Comparison of ENCODE assay signal across 9 mouse cellular contexts in the genomic region with DNA sequence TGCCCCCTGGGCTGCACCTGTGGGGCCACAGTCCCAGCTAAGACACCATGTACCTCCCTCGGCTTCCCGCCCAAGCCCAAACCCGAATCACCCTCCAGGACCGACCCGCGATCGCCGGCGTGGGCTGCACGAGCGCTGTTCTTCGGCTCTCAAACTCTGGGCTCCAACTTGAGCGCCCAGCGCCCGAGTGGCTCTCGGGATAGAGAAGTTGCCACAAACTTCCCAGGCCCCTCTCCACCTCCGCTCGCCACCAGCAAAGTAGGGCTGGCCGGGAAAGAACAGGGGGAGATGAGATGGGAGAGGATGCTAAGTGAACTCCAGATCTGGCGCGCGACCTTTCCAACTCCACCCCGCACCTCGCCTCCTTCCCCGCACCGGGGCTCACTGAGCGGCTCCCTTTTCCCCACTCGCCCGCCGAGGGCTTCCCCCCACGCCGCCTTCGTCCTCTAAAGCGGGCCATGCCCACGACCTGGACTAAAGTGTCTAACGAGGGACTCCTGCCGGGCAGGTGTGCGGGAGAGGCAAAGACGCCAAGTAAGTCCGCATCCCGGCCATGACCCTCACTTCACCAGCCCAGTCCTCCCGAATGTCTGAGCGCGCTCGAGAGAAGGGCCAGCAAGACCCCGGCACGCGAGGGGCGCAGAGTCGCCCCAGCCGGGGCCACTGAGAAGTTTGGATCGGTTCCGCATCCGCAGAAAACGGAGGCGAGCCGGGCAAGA. TPM values are rescaled to one million over a fixed set of nuclear protein-coding genes. Genes with fewer than 3 reads are reported as not detected.
DNase-seq lines count a peak whose midpoint lies in the region; ATAC-seq lines count a peak whose summit lies in the region.
"Had no signal": no experiment of that assay in that cellular context is flagged by ENCODE, and none has a peak within 500 bp of the region (broad histone marks: within the 10 kb centered on the region; RNA-seq: fewer than 3 reads in every experiment).

No protein-coding gene starts in this region.

- no peak overlapping the region for H3K27ac ChIP-seq in heart, embryonic 14.5 days (replicated peaks in 1 of 2; ENCODE audit: control insufficient read depth in 1 of 2, insufficient read depth in 1 of 2, low read depth in 2 of 2, low read length in 2 of 2)
- H3K27ac ChIP-seq in limb, embryonic 12.5 days, result no peak overlapping the region

- DNase-seq in B cell, adult 2 months, result peak; percentile 69 to 75
- peak; percentile 41 to 46 for DNase-seq in cerebellum, postnatal 10 days
- peak; percentile 70 for DNase-seq in neural tube, embryonic 10.5 days (ENCODE audit: extremely low spot score, low spot score)
- DNase-seq in right cerebral cortex, adult 18-20 months, result no peak

- H3K36me3 ChIP-seq in erythroblast, embryonic 14.5 days (ENCODE audit: control insufficient read depth), result no peaks in the 10 kb centered on the region
- no peaks in the 10 kb centered on the region for H3K36me3 ChIP-seq in heart, embryonic 14.5 days (ENCODE audit: control insufficient read depth, insufficient read depth, low read length)
- no peaks in the 10 kb centered on the region for H3K36me3 ChIP-seq in limb, embryonic 12.5 days

- peak overlapping the region; percentile 26 for H3K4me3 ChIP-seq in erythroblast, embryonic 14.5 days (replicated peaks)
- H3K4me3 ChIP-seq in heart, embryonic 14.5 days (ENCODE audit: control insufficient read depth in 1 of 2, insufficient read depth in 1 of 2, low read depth in 1 of 2, low read length in 2 of 2), result peak overlapping the region; percentile 73 to 76
- peak overlapping the region; percentile 72 for H3K4me3 ChIP-seq in limb, embryonic 12.5 days (replicated peaks)

- WGBS in heart, embryonic 14.5 days, result under 1% methylated on average over 57 of the region's 57 CpGs
- WGBS in limb, embryonic 12.5 days, result under 1% methylated on average over 57 of the region's 57 CpGs

- H3K4me2 ChIP-seq in heart, embryonic 14.5 days (ENCODE audit: low read length), result peak overlapping the region; percentile 100
- peak overlapping the region; percentile 98 for H3K4me2 ChIP-seq in limb, embryonic 12.5 days

- no peaks in the 10 kb centered on the region for H3K9me3 ChIP-seq in erythroblast, embryonic 14.5 days (ENCODE audit: control insufficient read depth, low read length)
- no peaks in the 10 kb centered on the region for H3K9me3 ChIP-seq in heart, embryonic 14.5 days (ENCODE audit: control insufficient read depth, low read length)
- H3K9me3 ChIP-seq in limb, embryonic 12.5 days, result no peaks in the 10 kb centered on the region

- no peak for ATAC-seq in erythroblast, adult 5-6 weeks (replicated peaks; ENCODE audit: low FRiP score, poor library complexity, severe bottlenecking)
- no peak for ATAC-seq in heart, embryonic 14.5 days (ENCODE audit: insufficient number of reproducible peaks, insufficient read depth, low FRiP score, low read depth)
- ATAC-seq in limb, embryonic 12.5 days (ENCODE audit: insufficient number of reproducible peaks, insufficient read depth, low FRiP score, low TSS enrichment, low read depth), result peak; percentile 38; the same call in 1 of the 2 replicates

- no peaks in the 10 kb centered on the region; the same call in 1 of the 2 replicates for H3K4me1 ChIP-seq in erythroblast, embryonic 14.5 days (ENCODE audit: control insufficient read depth)
- peaks cover 0 to 12% of the 10 kb centered on the region in 2 experiments; a peak in 2 of 4 replicates for H3K4me1 ChIP-seq in heart, embryonic 14.5 days (ENCODE audit: control insufficient read depth in 2 of 2, insufficient read depth in 2 of 2, low read length in 2 of 2)
- H3K4me1 ChIP-seq in limb, embryonic 12.5 days (replicated peaks), result peaks cover 21% of the 10 kb centered on the region

- peaks cover 76% of the 10 kb centered on the region for H3K27me3 ChIP-seq in erythroblast, embryonic 14.5 days (ENCODE audit: control insufficient read depth)
- peaks cover 65% of the 10 kb centered on the region for H3K27me3 ChIP-seq in heart, embryonic 14.5 days (ENCODE audit: control insufficient read depth, insufficient read depth, low read length)
- peaks cover 68% of the 10 kb centered on the region for H3K27me3 ChIP-seq in limb, embryonic 12.5 days
- H3K27me3 ChIP-seq: CH12.LX had no signal

- peak overlapping the region; percentile 75 for H3K9ac ChIP-seq in heart, embryonic 14.5 days (ENCODE audit: low read length)
- peak overlapping the region; percentile 71 for H3K9ac ChIP-seq in limb, embryonic 12.5 days (replicated peaks)

RNA-seq across cellular contexts. Expression of a gene that starts 1.2 kb away (rescaled TPM):
- 0.03 TPM in 1 of 2 replicates, not detected in the other for polyA plus RNA-seq in erythroblast, embryonic 14.5 days (2012)
- 13.4 and 28.6 TPM in 2 replicates for total RNA-seq in erythroblast, adult 5-6 weeks (2015; ENCODE audit: low replicate concordance)
- total RNA-seq in erythroblast, adult 5-6 weeks (2017; ENCODE audit: low replicate concordance), result 1.4 and 3.3 TPM in 2 replicates
- polyA plus RNA-seq in heart, embryonic 14.5 days (2014; fragmentation: Nextera tagmentation; extraction: Ambion mirVana), result 11.7 and 12.2 TPM in 2 replicates
- 18.2 and 19.5 TPM in 2 replicates for polyA plus RNA-seq in limb, embryonic 12.5 days (2016; fragmentation: Nextera tagmentation; extraction: Ambion mirVana)
- total RNA-seq: CH12.LX had no signal

Comparison
In these comparisons a context has a peak if more than half of its experiments do, and no peak if none do; other contexts are left out.
1. RNA of a gene that starts 1.2 kb away (polyA plus RNA-seq): 18.2 to 19.5 TPM in limb, embryonic 12.5 days and 11.7 to 12.2 TPM in heart, embryonic 14.5 days; 0.03 TPM in erythroblast, embryonic 14.5 days; every median in the first group is over 10 times any median in the second.
2. Peak in every context shown above with its lines, with median percentiles within 50 percentile points of each other: H3K4me3 ChIP-seq.